Mouse (Mus musculus): ENCODE results near the gene Hist1h2ao.

- TF ChIP-seq CTCF (IDR thresholded peaks at IDR 0.05; ENCODE audit: control insufficient read depth, insufficient read depth, insufficient replicate concordance, low read depth, low read length) (no peak), POLR2A (IDR thresholded peaks at IDR 0.05; ENCODE audit: control insufficient read depth, low read depth, low read length) (no peak)
Observed at GRCm38 (mm10) chr13:21778814-21779766, 31.2 kb upstream of the Hist1h2ao start.
